Mouse (Mus musculus): Measurements from ENCODE around the gene Plg. TPM values are rescaled to one million over a fixed set of nuclear protein-coding genes. Genes with fewer than 3 reads are reported as not detected.

Gene Plg
- polyA plus RNA-seq, 1 experiment from 2014 or later: not detected

- no peaks in the 10 kb centered on the region for H3K9me3 ChIP-seq (ENCODE audit: control insufficient read depth, low read length)
- no peaks in the 10 kb centered on the region for H3K27me3 ChIP-seq (ENCODE audit: control insufficient read depth, insufficient read depth, low read length)
- no peak for ATAC-seq (ENCODE audit: low FRiP score, low TSS enrichment)
- no peak overlapping the region for H3K4me3 ChIP-seq (ENCODE audit: low read length)
- H3K9ac ChIP-seq (ENCODE audit: low read depth, low read length): no peak overlapping the region
- H3K4me2 ChIP-seq (replicated peaks; ENCODE audit: low read depth, low read length): no peak overlapping the region
- no peaks in the 10 kb centered on the region for H3K36me3 ChIP-seq (ENCODE audit: control insufficient read depth, insufficient read depth, low read length)
- H3K4me1 ChIP-seq (ENCODE audit: control insufficient read depth, insufficient read depth, low read length): no peaks in the 10 kb centered on the region
- H3K27ac ChIP-seq (ENCODE audit: low read depth, low read length): no peak overlapping the region
- 95% methylated on average over 2 of the region's 2 CpGs for WGBS
These were observed 3.2 kb downstream of the Plg start for GRCm38 (mm10) chr17:12381579-12381978.

DNA sequence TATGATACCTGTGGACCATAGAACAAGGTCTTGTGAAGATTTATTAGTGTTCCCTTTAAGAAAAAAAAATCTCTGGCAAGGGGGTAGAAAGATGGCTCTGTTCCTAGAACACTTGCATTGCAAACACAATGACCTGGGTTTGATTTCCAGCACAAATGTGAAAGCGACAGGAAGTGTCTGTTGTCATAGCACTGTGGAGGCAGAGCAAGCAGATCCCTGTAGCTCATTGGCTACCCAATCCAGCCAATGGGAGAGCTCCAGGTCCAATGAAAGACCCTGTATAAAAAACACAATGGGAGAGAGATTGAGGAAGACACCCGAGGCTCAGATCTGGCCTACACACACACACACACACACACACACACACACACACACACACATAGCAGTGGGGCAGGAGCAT lies 4.1 kb downstream of the Plg start:
- no peak overlapping the region for H3K4me2 ChIP-seq (replicated peaks; ENCODE audit: low read depth, low read length)
- no peaks in the 10 kb centered on the region for H3K36me3 ChIP-seq (ENCODE audit: control insufficient read depth, insufficient read depth, low read length)
- H3K27me3 ChIP-seq (ENCODE audit: control insufficient read depth, insufficient read depth, low read length): no peaks in the 10 kb centered on the region
- no peak overlapping the region for H3K9ac ChIP-seq (ENCODE audit: low read depth, low read length)
- no peaks in the 10 kb centered on the region for H3K4me1 ChIP-seq (ENCODE audit: control insufficient read depth, insufficient read depth, low read length)
- 47% methylated on average over 2 of the region's 2 CpGs for WGBS
- no peak overlapping the region for H3K27ac ChIP-seq (ENCODE audit: low read depth, low read length)
- H3K9me3 ChIP-seq (ENCODE audit: control insufficient read depth, low read length): no peaks in the 10 kb centered on the region
- H3K4me3 ChIP-seq (ENCODE audit: low read length): no peak overlapping the region
- ATAC-seq (ENCODE audit: low FRiP score, low TSS enrichment): no peak

- 73% methylated on average over 8 of the region's 8 CpGs for WGBS
- no peaks in the 10 kb centered on the region for H3K9me3 ChIP-seq (ENCODE audit: control insufficient read depth, low read length)
- no peak overlapping the region for H3K4me2 ChIP-seq (replicated peaks; ENCODE audit: low read depth, low read length)
- no peak for ATAC-seq (ENCODE audit: low FRiP score, low TSS enrichment)
- no peak overlapping the region for H3K9ac ChIP-seq (ENCODE audit: low read depth, low read length)
- H3K27me3 ChIP-seq (ENCODE audit: control insufficient read depth, insufficient read depth, low read length): no peaks in the 10 kb centered on the region
- H3K36me3 ChIP-seq (ENCODE audit: control insufficient read depth, insufficient read depth, low read length): no peaks in the 10 kb centered on the region
- no peak overlapping the region for H3K4me3 ChIP-seq (ENCODE audit: low read length)
- H3K4me1 ChIP-seq (ENCODE audit: control insufficient read depth, insufficient read depth, low read length): no peaks in the 10 kb centered on the region
- no peak overlapping the region for H3K27ac ChIP-seq (ENCODE audit: low read depth, low read length)
These were observed 6.8 kb downstream of the Plg start for GRCm38 (mm10) chr17:12385049-12385794.

DNA sequence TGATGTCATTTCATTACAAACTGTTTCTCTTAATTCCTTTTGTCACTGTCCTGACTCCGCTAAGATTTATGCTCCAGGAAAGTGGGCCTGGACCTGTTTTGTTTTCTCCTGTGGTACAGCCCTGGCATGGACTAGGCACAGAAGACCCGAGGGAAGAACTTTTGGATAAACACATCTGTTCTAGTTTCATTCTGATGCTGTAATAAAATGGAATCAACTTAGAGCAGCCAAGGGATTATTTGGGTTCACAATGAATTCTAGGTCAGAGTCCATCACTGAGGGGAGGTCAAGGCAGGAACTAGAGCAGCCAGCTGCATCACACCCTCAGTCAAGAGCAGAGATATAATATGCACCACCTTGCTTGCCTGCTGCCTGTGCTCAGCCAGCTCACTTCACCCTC lies 9.4 kb downstream of the Plg start:
- Histone ChIP-seq H3K4me2 (replicated peaks; ENCODE audit: low read depth, low read length) (no peak overlapping the region), H3K9me3 (ENCODE audit: control insufficient read depth, low read length) (no peaks in the 10 kb centered on the region), H3K4me3 (ENCODE audit: low read length) (no peak overlapping the region), H3K9ac (ENCODE audit: low read depth, low read length) (no peak overlapping the region), H3K36me3 (ENCODE audit: control insufficient read depth, insufficient read depth, low read length) (no peaks in the 10 kb centered on the region), H3K27ac (ENCODE audit: low read depth, low read length) (no peak overlapping the region), H3K4me1 (ENCODE audit: control insufficient read depth, insufficient read depth, low read length) (no peaks in the 10 kb centered on the region), H3K27me3 (ENCODE audit: control insufficient read depth, insufficient read depth, low read length) (no peaks in the 10 kb centered on the region)
- no peak for ATAC-seq (ENCODE audit: low FRiP score, low TSS enrichment)
- WGBS: 68% methylated on average over 2 of the region's 2 CpGs

DNA sequence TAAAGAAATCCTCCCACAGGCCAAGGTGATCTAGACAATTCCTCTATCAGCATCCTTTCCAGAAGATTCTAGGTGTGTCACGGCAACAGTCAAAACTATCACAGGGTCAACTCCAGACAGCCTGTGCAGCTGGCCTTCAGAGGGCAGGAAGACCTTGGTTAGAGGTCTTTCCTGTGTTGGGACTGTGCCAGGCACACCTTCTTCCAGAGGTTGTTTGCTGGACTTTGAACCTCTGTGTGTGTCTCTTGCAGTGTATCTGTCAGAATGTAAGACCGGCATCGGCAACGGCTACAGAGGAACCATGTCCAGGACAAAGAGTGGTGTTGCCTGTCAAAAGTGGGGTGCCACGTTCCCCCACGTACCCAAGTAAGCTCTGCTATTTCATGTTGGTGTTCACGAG lies 9.8 kb downstream of the Plg start:
- Histone ChIP-seq H3K4me3 (ENCODE audit: low read length) (no peak overlapping the region), H3K36me3 (ENCODE audit: control insufficient read depth, insufficient read depth, low read length) (no peaks in the 10 kb centered on the region), H3K27ac (ENCODE audit: low read depth, low read length) (no peak overlapping the region), H3K4me1 (ENCODE audit: control insufficient read depth, insufficient read depth, low read length) (no peaks in the 10 kb centered on the region), H3K9ac (ENCODE audit: low read depth, low read length) (no peak overlapping the region), H3K9me3 (ENCODE audit: control insufficient read depth, low read length) (no peaks in the 10 kb centered on the region), H3K4me2 (replicated peaks; ENCODE audit: low read depth, low read length) (no peak overlapping the region), H3K27me3 (ENCODE audit: control insufficient read depth, insufficient read depth, low read length) (no peaks in the 10 kb centered on the region)
- ATAC-seq (ENCODE audit: low FRiP score, low TSS enrichment): no peak
- 88% methylated on average over 7 of the region's 7 CpGs for WGBS

DNA sequence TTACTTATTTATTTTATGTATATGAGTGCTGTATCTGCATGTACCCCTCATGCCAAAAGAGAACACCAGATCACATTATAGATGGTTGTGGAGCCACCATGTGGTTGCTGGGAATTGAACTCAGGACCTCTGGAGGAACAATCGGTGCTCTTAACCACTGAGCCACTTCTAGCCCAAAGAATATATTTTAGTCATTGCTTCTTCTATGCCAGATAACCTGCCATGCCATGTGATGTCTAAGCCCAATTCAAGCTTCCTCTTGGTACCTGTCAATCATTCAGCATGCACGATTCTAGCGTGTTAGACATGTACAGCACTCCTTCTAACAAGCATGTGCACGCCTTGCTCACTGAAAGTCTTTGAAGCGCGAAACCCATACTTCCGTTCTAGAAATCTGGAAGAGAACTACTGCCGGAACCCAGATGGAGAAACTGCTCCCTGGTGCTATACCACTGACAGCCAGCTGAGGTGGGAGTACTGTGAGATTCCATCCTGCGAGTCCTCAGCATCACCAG lies 17.8 kb downstream of the Plg start:
- Histone ChIP-seq H3K4me3 (ENCODE audit: low read length) (no peak overlapping the region), H3K9me3 (ENCODE audit: control insufficient read depth, low read length) (no peaks in the 10 kb centered on the region), H3K27me3 (ENCODE audit: control insufficient read depth, insufficient read depth, low read length) (no peaks in the 10 kb centered on the region), H3K36me3 (ENCODE audit: control insufficient read depth, insufficient read depth, low read length) (no peaks in the 10 kb centered on the region), H3K4me2 (replicated peaks; ENCODE audit: low read depth, low read length) (no peak overlapping the region), H3K9ac (ENCODE audit: low read depth, low read length) (no peak overlapping the region), H3K4me1 (ENCODE audit: control insufficient read depth, insufficient read depth, low read length) (no peaks in the 10 kb centered on the region), H3K27ac (ENCODE audit: low read depth, low read length) (no peak overlapping the region)
- no peak for ATAC-seq (ENCODE audit: low FRiP score, low TSS enrichment)
- WGBS: 88% methylated on average over 9 of the region's 9 CpGs

DNA sequence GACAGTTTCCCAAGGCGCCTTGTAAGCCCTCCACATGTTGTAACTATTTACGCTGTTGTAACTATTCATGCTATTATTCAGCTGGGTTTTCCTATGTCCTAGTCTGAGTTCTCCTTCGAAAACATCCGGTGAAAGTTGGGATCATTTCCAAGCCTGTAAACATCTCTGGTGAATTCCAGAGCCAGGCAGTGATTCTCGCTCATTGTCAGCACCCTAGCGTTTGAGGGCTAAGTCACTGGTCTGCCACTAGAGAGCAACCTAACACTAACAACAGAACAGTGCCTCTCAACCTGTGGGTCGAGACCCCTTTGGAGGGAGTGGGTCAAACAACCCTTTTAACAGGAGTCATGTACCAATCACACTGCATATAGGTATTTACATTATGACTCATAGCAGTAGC lies 25.0 kb downstream of the Plg start:
- Histone ChIP-seq H3K27me3 (ENCODE audit: control insufficient read depth, insufficient read depth, low read length) (no peaks in the 10 kb centered on the region), H3K27ac (ENCODE audit: low read depth, low read length) (no peak overlapping the region), H3K9me3 (ENCODE audit: control insufficient read depth, low read length) (no peaks in the 10 kb centered on the region; the same call in 1 of the 2 replicates), H3K9ac (ENCODE audit: low read depth, low read length) (no peak overlapping the region), H3K4me3 (ENCODE audit: low read length) (no peak overlapping the region), H3K36me3 (ENCODE audit: control insufficient read depth, insufficient read depth, low read length) (no peaks in the 10 kb centered on the region), H3K4me2 (replicated peaks; ENCODE audit: low read depth, low read length) (no peak overlapping the region), H3K4me1 (ENCODE audit: control insufficient read depth, insufficient read depth, low read length) (no peaks in the 10 kb centered on the region)
- no peak for ATAC-seq (ENCODE audit: low FRiP score, low TSS enrichment)
- WGBS: 57% methylated on average over 7 of the region's 7 CpGs

- Histone ChIP-seq H3K9ac (ENCODE audit: low read depth, low read length) (no peak overlapping the region), H3K27me3 (ENCODE audit: control insufficient read depth, insufficient read depth, low read length) (no peaks in the 10 kb centered on the region), H3K9me3 (ENCODE audit: control insufficient read depth, low read length) (no peaks in the 10 kb centered on the region; the same call in 1 of the 2 replicates), H3K4me2 (replicated peaks; ENCODE audit: low read depth, low read length) (no peak overlapping the region), H3K27ac (ENCODE audit: low read depth, low read length) (no peak overlapping the region), H3K36me3 (ENCODE audit: control insufficient read depth, insufficient read depth, low read length) (no peaks in the 10 kb centered on the region), H3K4me1 (ENCODE audit: control insufficient read depth, insufficient read depth, low read length) (peaks cover 5% of the 10 kb centered on the region; the same call in 1 of the 2 replicates), H3K4me3 (ENCODE audit: low read length) (no peak overlapping the region)
- ATAC-seq (ENCODE audit: low FRiP score, low TSS enrichment): no peak
- 49% methylated on average over 11 of the region's 11 CpGs for WGBS
These were observed 31.0 kb downstream of the Plg start for GRCm38 (mm10) chr17:12409346-12409944.

GRCm38 (mm10) chr17:12412181-12412890 lies 33.9 kb downstream of the Plg start:
- peaks cover 18% of the 10 kb centered on the region; the same call in 1 of the 2 replicates for H3K4me1 ChIP-seq (ENCODE audit: control insufficient read depth, insufficient read depth, low read length)
- WGBS: 47% methylated on average over 10 of the region's 10 CpGs
- H3K9me3 ChIP-seq (ENCODE audit: control insufficient read depth, low read length): no peaks in the 10 kb centered on the region
- no peaks in the 10 kb centered on the region for H3K36me3 ChIP-seq (ENCODE audit: control insufficient read depth, insufficient read depth, low read length)
- no peak overlapping the region for H3K4me3 ChIP-seq (ENCODE audit: low read length)
- no peak overlapping the region for H3K27ac ChIP-seq (ENCODE audit: low read depth, low read length)
- no peak overlapping the region for H3K9ac ChIP-seq (ENCODE audit: low read depth, low read length)
- ATAC-seq (ENCODE audit: low FRiP score, low TSS enrichment): peak; percentile 33; the same call in 1 of the 2 replicates
- no peak overlapping the region for H3K4me2 ChIP-seq (replicated peaks; ENCODE audit: low read depth, low read length)
- H3K27me3 ChIP-seq (ENCODE audit: control insufficient read depth, insufficient read depth, low read length): no peaks in the 10 kb centered on the region

Measured in kidney, embryonic 14.5 days (tissue).